Mouse (Mus musculus) stomach, postnatal 0 days (tissue): ENCODE data around the gene Det1. TPM values are rescaled to one million over a fixed set of nuclear protein-coding genes. Genes with fewer than 3 reads are reported as not detected.

ENCODE experiments used
- ATAC-seq: fragments of 200-750 bp; cut with Nextera tagmentation; 2 replicates; pipeline ENCODE4 v1.8.0; 2017; ENCODE audit not compliant: low FRiP score, low TSS enrichment
- DNase-seq: peaks from one replicate; pipeline ENCODE4 v3.0.0-alpha.2; 2016; ENCODE audit warnings: low spot score
- H3K27ac ChIP-seq: fragments of 300-500 bp; sonication (generic); replicated peaks from 2 replicates; pipeline ENCODE4 v1.5.1; 2014; ENCODE audit warnings: mild to moderate bottlenecking, control low read depth
- H3K27me3 ChIP-seq: fragments of 300-500 bp; sonication (generic); 2 replicates; pipeline ENCODE4 v1.6.1; 2014; ENCODE audit warnings: low read length; ENCODE audit not compliant: control insufficient read depth, insufficient read depth
- H3K36me3 ChIP-seq: fragments of 300-500 bp; sonication (generic); 2 replicates; pipeline ENCODE4 v1.6.1; 2014; ENCODE audit warnings: low read length, mixed read lengths; ENCODE audit not compliant: control insufficient read depth, insufficient read depth
- H3K4me1 ChIP-seq: fragments of 300-500 bp; sonication (generic); replicated peaks from 2 replicates; pipeline ENCODE4 v1.6.1; 2014; ENCODE audit warnings: antibody characterized with exemption; ENCODE audit not compliant: control insufficient read depth, insufficient read depth
- H3K4me2 ChIP-seq: fragments of 300-500 bp; sonication (generic); replicated peaks from 2 replicates; pipeline ENCODE4 v1.6.1; 2014; ENCODE audit warnings: low read depth, mild to moderate bottlenecking, control low read depth, moderate library complexity
- H3K4me3 ChIP-seq: fragments of 300-500 bp; sonication (generic); 2 replicates; pipeline ENCODE4 v1.5.1; 2014; ENCODE audit warnings: low read depth, low read length, control low read depth
- H3K9ac ChIP-seq: fragments of 300-500 bp; sonication (generic); 2 replicates; pipeline ENCODE4 v1.6.1; 2014; ENCODE audit warnings: mild to moderate bottlenecking, low read length, control low read depth, mixed read lengths
- H3K9me3 ChIP-seq: fragments of 300-500 bp; sonication (generic); 2 replicates; pipeline ENCODE4 v1.6.1; 2016; ENCODE audit warnings: low read length; ENCODE audit not compliant: control insufficient read depth
- CTCF ChIP-seq: IDR thresholded peaks from 2 replicates; pipeline ENCODE4 v1.5.1; 2016; ENCODE audit warnings: antibody characterized with exemption, low read depth, mild to moderate bottlenecking, moderate library complexity
- EP300 ChIP-seq: optimal IDR thresholded peaks from 2 replicates; pipeline ENCODE3; 2016; ENCODE audit warnings: antibody characterized with exemption
- WGBS: fragments of 180-500 bp; shearing (Covaris S2); extraction: QIAGEN DNeasy Blood & Tissue Kit; methylation state at CpG from one replicate; pipeline ENCODE4 v1.1.7; 2014; 5-methylcytosine and 5-hydroxymethylcytosine counted together
- microRNA-seq: library from miRNA; unstranded; fragments of <30 nt; microRNA quantifications from one replicate; pipeline ENCODE4, GENCODE M21; 2016
- polyA plus RNA-seq: library from polyadenylated mRNA; unstranded; fragments of >200 nt; fragmentation: Nextera tagmentation; extraction: Ambion mirVana; gene quantifications from 2 replicates; pipeline ENCODE4 v1.2.1, GENCODE M21; 2015

Det1 gene
- polyA plus RNA-seq, 1 experiment from 2014 or later = 8.2 TPM

GRCm38 (mm10) chr7:78782639-78783581 lies 64.2 kb downstream of the Det1 start, which contains the start of the genes Mrps11 and Mrpl46:
Gene Mrps11, plus strand, starts transcription at chr7:78783119.
Gene Mrpl46, minus strand, starts transcription at chr7:78783531.
- Histone ChIP-seq H3K27me3 (no peaks in the 10 kb centered on the region), H3K4me3 (peak within 1 kb of the TSS; percentile 86), H3K9ac (peak within 1 kb of the TSS; percentile 86), H3K36me3 (peaks cover 5% of the 10 kb centered on the region), H3K27ac (peak within 1 kb of the TSS; percentile 19; the same call in 1 of the 2 replicates), H3K4me1 (peaks cover 5% of the 10 kb centered on the region; the same call in 1 of the 2 replicates), H3K4me2 (peak within 1 kb of the TSS; percentile 91), H3K9me3 (no peaks in the 10 kb centered on the region)
- ATAC-seq (peak; percentile 99), DNase-seq (peak; percentile 89)
- no peak for TF ChIP-seq EP300
- TF ChIP-seq CTCF = no peak
- under 1% methylated on average over 44 of the region's 44 CpGs for WGBS

- Histone ChIP-seq H3K27ac (no peak overlapping the region), H3K4me2 (no peak overlapping the region), H3K36me3 (peaks cover 15% of the 10 kb centered on the region), H3K4me1 (peaks cover 5% of the 10 kb centered on the region; the same call in 1 of the 2 replicates), H3K4me3 (no peak overlapping the region), H3K27me3 (no peaks in the 10 kb centered on the region), H3K9me3 (no peaks in the 10 kb centered on the region), H3K9ac (no peak overlapping the region)
- DNase-seq = no peak
- TF ChIP-seq CTCF = no peak
- no peak for TF ChIP-seq EP300
- 89% methylated on average over 5 of the region's 5 CpGs for WGBS
- ATAC-seq = no peak
These were observed 68.3 kb downstream of the Det1 start for GRCm38 (mm10) chr7:78778741-78779140.

Small RNAs within 50 kb of the gene (microRNA-seq; reads per million reads assigned to microRNA genes)
- 15.8 reads per million, percentile 23 among the genes with 10 or more reads in this experiment for gene Mir7-2

Other genes starting within 250 kb of the Det1 start
- gene Ntrk3, start 109.3 kb downstream of the Det1 start, polyA plus RNA-seq = 2.2 and 2.9 TPM in 2 replicates
- gene Mrps11, start 64.1 kb downstream of the Det1 start, polyA plus RNA-seq = 40.0 and 41.1 TPM in 2 replicates
- gene Mrpl46, start 63.7 kb downstream of the Det1 start, polyA plus RNA-seq = 55.0 and 55.5 TPM in 2 replicates
- 25.8 and 27.0 TPM in 2 replicates for gene Aen, start 48.6 kb upstream of the Det1 start, polyA plus RNA-seq
- 10.6 and 10.9 TPM in 2 replicates for gene Isg20, start 66.2 kb upstream of the Det1 start, polyA plus RNA-seq
- gene Acan, start 206.2 kb upstream of the Det1 start, polyA plus RNA-seq = 0.02 TPM in 1 of 2 replicates, not detected in the other